ENCODE assay signal across 8 mouse cellular contexts in genomic region chr11:69765221-69766125, GRCm38 (mm10). TPM values are rescaled to one million over a fixed set of nuclear protein-coding genes. Genes with fewer than 3 reads are reported as not detected.
A peak's percentile ranks its signal among the peaks of the same experiment; 100 is the strongest.
DNase-seq lines count a peak whose midpoint lies in the region; ATAC-seq and TF ChIP-seq lines count a peak whose summit lies in the region.

TSS of gene Zbtb4 (plus strand) at chr11:69765912.

- no peak for TF ChIP-seq CTCF in embryonic fibroblast, embryonic 13.5 days (IDR thresholded peaks at IDR 0.05; ENCODE audit: borderline replicate concordance, insufficient read depth, low read length)
- TF ChIP-seq CTCF in heart, postnatal 0 days (IDR thresholded peaks at IDR 0.05; ENCODE audit: low read depth), result no peak

- H3K9me3 ChIP-seq in ES-E14 (ENCODE audit: control insufficient read depth, insufficient read depth, low read depth, low read length), result no peaks in the 10 kb centered on the region
- H3K9me3 ChIP-seq in heart, postnatal 0 days (replicated peaks; ENCODE audit: control insufficient read depth, low read length), result no peaks in the 10 kb centered on the region
- H3K9me3 ChIP-seq in neural tube, embryonic 15.5 days (replicated peaks), result no peaks in the 10 kb centered on the region

- peak; percentile 67 for TF ChIP-seq POLR2A in embryonic fibroblast, embryonic 13.5 days (IDR thresholded peaks at IDR 0.05; ENCODE audit: low read depth, low read length)

- H3K27ac ChIP-seq in ES-E14 (ENCODE audit: insufficient read depth, low read depth, low read length, poor library complexity, severe bottlenecking), result no peak within 1 kb of the TSS
- peak within 1 kb of the TSS; percentile 38; the same call in 1 of the 2 replicates for H3K27ac ChIP-seq in embryonic fibroblast, embryonic 13.5 days (ENCODE audit: insufficient read depth, low read length)
- peak within 1 kb of the TSS; percentile 98 for H3K27ac ChIP-seq in heart, postnatal 0 days (ENCODE audit: low read depth)
- peak within 1 kb of the TSS; percentile 89 for H3K27ac ChIP-seq in neural tube, embryonic 15.5 days (replicated peaks)

- peak within 1 kb of the TSS; percentile 77 for H3K9ac ChIP-seq in ES-E14 (ENCODE audit: insufficient read depth, low read depth, low read length, poor library complexity, severe bottlenecking)
- H3K9ac ChIP-seq in heart, postnatal 0 days (replicated peaks; ENCODE audit: low read depth, low read length), result peak within 1 kb of the TSS; percentile 98
- H3K9ac ChIP-seq in neural tube, embryonic 15.5 days (replicated peaks), result peak within 1 kb of the TSS; percentile 92

- no peaks in the 10 kb centered on the region for H3K27me3 ChIP-seq in heart, postnatal 0 days (ENCODE audit: control insufficient read depth, insufficient read depth, low read length)
- no peaks in the 10 kb centered on the region for H3K27me3 ChIP-seq in neural tube, embryonic 15.5 days (replicated peaks)

- WGBS in heart, postnatal 0 days, result 25% methylated on average over 24 of the region's 55 CpGs
- WGBS in neural tube, embryonic 15.5 days, result 17% methylated on average over 35 of the region's 55 CpGs

- peak within 1 kb of the TSS; percentile 84 to 93 for H3K4me3 ChIP-seq in ES-E14 (ENCODE audit: insufficient read depth in 1 of 2, low read depth in 1 of 2, low read length in 2 of 2, poor library complexity in 1 of 2, severe bottlenecking in 1 of 2)
- H3K4me3 ChIP-seq in embryonic fibroblast, embryonic 13.5 days (ENCODE audit: insufficient read depth, low read length), result peak within 1 kb of the TSS; percentile 88
- H3K4me3 ChIP-seq in heart, postnatal 0 days (ENCODE audit: low read depth, low read length), result peak within 1 kb of the TSS; percentile 92
- peak within 1 kb of the TSS; percentile 71 for H3K4me3 ChIP-seq in neural tube, embryonic 15.5 days (replicated peaks)

- TF ChIP-seq EP300 in heart, postnatal 0 days (IDR thresholded peaks at IDR 0.05; ENCODE audit: low read depth), result no peak

- in situ Hi-C loops in ES-E14 (cut with MboI; ENCODE audit: low sequenced_read_pairs in 2 of 2, unreplicated experiment in 2 of 2), result no loop called here

- DNase-seq in ES-E14 (ENCODE audit: low read depth, low spot score), result no peak
- peak; percentile 73 for DNase-seq in adrenal gland, postnatal 14 days
- DNase-seq in heart, postnatal 0 days (ENCODE audit: low spot score), result peak; percentile 25
- DNase-seq in kidney, postnatal 25 days, result peak; percentile 52 to 69
- DNase-seq in lung, adult 18-20 months, result peak; percentile 48 to 52
- DNase-seq in adipocyte (ENCODE audit: low spot score), result no peak

- peaks cover 0 to 11% of the 10 kb centered on the region in 2 experiments; a peak in 2 of 4 replicates for H3K4me1 ChIP-seq in ES-E14 (ENCODE audit: control insufficient read depth in 2 of 2, insufficient read depth in 2 of 2, low read length in 2 of 2, poor library complexity in 1 of 2)
- H3K4me1 ChIP-seq in embryonic fibroblast, embryonic 13.5 days (ENCODE audit: control insufficient read depth, insufficient read depth, low read length), result peaks cover 13% of the 10 kb centered on the region; the same call in 1 of the 2 replicates
- peaks cover 11% of the 10 kb centered on the region for H3K4me1 ChIP-seq in heart, postnatal 0 days (ENCODE audit: control insufficient read depth, insufficient read depth)
- H3K4me1 ChIP-seq in neural tube, embryonic 15.5 days, result peaks cover 37% of the 10 kb centered on the region

- H3K4me2 ChIP-seq in heart, postnatal 0 days (ENCODE audit: low read depth, low read length), result peak within 1 kb of the TSS; percentile 61
- H3K4me2 ChIP-seq in neural tube, embryonic 15.5 days, result peak within 1 kb of the TSS; percentile 74

- peak; percentile 68 for ATAC-seq in heart, postnatal 0 days (ENCODE audit: insufficient read depth, low read depth)
- ATAC-seq in neural tube, embryonic 15.5 days (ENCODE audit: low FRiP score), result peak; percentile 58

- H3K36me3 ChIP-seq in ES-E14 (ENCODE audit: control insufficient read depth, insufficient read depth, low read length, poor library complexity, severe bottlenecking), result no peaks in the 10 kb centered on the region
- no peaks in the 10 kb centered on the region for H3K36me3 ChIP-seq in heart, postnatal 0 days (replicated peaks; ENCODE audit: control insufficient read depth, insufficient read depth, low read length)
- H3K36me3 ChIP-seq in neural tube, embryonic 15.5 days, result no peaks in the 10 kb centered on the region

TF ChIP-seq in ES-E14, 5 proteins besides CTCF, POLR2A, EP300 and RAD21:
- TF ChIP-seq CHD2 (IDR thresholded peaks at IDR 0.05; ENCODE audit: low read depth, low read length) (no peak), ZNF384 (IDR thresholded peaks at IDR 0.05; ENCODE audit: low read depth, low read length) (no peak), MAFK (IDR thresholded peaks at IDR 0.05; ENCODE audit: insufficient read depth, low read depth, low read length) (no peak), ZC3H11A (IDR thresholded peaks at IDR 0.05; ENCODE audit: borderline replicate concordance, low read depth, low read length) (no peak), HCFC1 (IDR thresholded peaks at IDR 0.05; ENCODE audit: borderline replicate concordance, insufficient read depth, low read length) (no peak)

RNA-seq across cellular contexts. Expression of gene Zbtb4, which starts in this region (rescaled TPM):
- 1.6 and 3.0 TPM in 2 replicates for total RNA-seq in ES-E14 (2012; rRNA removed)
- total RNA-seq in adrenal gland, postnatal 14 days (2021), result 39.9 and 42.4 TPM in 2 replicates
- 22.6 and 28.5 TPM in 2 replicates for polyA plus RNA-seq in embryonic fibroblast, embryonic 13.5 days (2011; ENCODE audit: insufficient read length, low read depth, missing spikeins)
- 21.2 and 28.7 TPM in 2 replicates for total RNA-seq in heart, postnatal 0 days (2014; rRNA removed; ENCODE audit: low replicate concordance)
- 2.6 and 2.9 TPM in 2 replicates for polyA plus RNA-seq in heart, postnatal 0 days (2015; fragmentation: Nextera tagmentation; extraction: Ambion mirVana)
- 4.7 and 5.3 TPM in 2 replicates for polyA plus RNA-seq in neural tube, embryonic 15.5 days (2015; fragmentation: Nextera tagmentation; extraction: Ambion mirVana)

Comparison
In these comparisons a context has a peak if more than half of its experiments do, and no peak if none do; other contexts are left out.
1. DNase-seq: peak in adrenal gland, postnatal 14 days (single experiment), heart, postnatal 0 days (single experiment), kidney, postnatal 25 days (2 of 2) and lung, adult 18-20 months (2 of 2); none in ES-E14 (single experiment) and adipocyte (single experiment).
2. Peak in every context shown above with its lines, with median percentiles within 50 percentile points of each other: H3K4me3 ChIP-seq and H3K9ac ChIP-seq.